Mouse (Mus musculus) brain, adult 2 months (tissue): ENCODE results near the gene Gm20219.

Experiments
- DNase-seq: peaks from one replicate; pipeline ENCODE4 v3.0.0; 2011; ENCODE audit warnings: low read depth, low spot score

Gm20219 gene

DNA sequence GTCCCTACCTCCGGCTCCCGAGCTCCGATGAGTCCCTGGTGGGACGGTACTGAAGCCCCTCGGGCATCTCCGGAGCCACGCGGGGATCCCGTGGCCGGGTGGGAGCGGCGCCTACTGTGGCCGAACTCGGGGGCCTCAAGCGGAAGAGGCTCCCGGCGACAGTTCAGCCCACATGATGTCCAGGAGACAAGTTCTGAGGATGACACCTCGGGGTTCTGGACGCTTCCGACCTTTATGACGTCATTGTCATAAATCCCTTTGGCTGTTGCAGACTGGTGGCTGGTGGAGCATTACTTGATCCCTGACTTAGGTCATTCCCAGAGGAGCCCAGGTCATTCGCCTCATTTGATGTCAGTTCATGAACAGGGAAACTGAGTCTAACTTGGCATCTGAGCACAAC, 41.9 kb downstream of the Gm20219 start, which contains the start of gene Znrf4:
Gene Znrf4, minus strand, starts transcription at position 122 of the 400 bp plus-strand sequence.
- no peak for DNase-seq

DNA sequence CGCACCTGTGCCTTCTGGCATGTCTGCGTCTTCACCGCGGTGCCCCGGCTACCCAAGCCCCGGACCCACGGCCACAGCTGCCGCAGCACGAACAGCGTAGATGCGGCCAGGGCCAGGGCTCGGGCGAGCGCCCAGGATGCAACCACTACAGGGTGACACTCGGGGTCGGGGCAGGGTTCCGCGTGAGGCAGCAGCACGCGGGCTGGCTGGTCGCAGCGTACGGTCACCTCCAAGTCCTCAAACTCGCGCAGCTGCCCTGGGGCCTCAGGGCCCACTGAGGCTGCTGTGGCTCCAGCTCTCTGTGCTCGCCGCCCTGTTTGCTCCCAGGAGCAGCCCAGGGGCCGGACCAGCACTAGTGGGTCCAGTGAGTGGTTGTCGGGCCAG, 42.5 kb downstream of the Gm20219 start:
- no peak for DNase-seq

DNA sequence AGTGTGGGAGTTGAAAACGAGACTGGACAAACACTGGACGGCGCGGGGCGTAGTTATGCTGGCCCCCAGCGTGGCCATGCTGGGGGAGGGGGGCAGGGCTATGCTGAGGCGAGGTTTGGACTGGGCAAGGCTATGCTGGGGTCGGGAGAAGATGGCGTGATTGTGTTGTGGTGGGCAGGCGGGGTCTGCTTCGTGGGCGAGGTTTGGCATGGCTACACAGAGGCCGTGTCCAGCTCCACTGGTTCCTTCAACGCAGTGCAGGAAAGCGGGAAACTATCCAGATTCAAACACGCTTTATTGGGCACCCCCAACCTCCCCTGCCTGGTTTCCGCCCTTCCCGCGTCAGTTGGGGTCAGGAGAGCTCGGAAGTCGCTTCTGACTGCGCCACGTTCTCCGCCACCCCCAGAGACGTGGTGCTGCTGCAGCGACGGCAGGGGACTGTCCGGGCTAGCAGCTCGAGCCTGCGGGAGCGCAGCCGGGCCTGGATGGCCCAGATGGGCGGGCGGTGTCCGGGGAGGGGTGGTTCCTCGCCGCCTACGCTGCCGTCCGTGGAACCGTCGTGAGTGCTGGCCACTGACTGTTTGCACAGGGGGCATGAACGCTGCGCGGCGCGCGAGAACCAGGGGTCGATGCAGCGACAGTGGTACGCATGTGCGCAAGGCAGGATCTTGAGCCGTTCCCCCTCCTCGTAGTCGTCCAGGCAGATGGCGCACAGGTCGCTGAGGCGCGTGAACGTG, 43.0 kb downstream of the Gm20219 start:
- no peak for DNase-seq

DNA sequence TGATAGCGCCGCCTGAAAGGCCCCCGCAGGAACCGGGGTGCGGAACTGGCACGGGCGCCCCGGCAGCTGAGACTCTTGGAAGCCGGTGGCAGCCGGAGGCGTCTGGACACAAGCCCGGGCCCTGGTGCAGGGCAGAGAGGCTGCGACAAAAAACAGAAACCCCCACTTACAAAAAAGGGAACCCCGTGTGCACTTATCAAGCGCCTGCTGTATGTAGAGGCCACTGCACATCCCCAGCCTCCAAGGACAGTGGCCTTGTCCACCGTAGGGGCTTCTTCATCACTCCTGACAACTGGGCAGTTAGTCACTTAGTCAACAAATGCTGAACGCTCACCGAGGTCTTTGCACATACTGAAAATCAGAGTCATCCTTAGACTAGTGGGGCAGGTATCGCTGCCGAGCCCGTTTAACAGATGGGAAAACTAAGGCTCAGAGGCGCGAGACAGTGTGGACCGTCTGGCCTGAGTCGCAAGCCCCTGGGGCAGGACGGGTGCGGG, 43.7 kb downstream of the Gm20219 start:
- DNase-seq = peak; percentile 70

DNA sequence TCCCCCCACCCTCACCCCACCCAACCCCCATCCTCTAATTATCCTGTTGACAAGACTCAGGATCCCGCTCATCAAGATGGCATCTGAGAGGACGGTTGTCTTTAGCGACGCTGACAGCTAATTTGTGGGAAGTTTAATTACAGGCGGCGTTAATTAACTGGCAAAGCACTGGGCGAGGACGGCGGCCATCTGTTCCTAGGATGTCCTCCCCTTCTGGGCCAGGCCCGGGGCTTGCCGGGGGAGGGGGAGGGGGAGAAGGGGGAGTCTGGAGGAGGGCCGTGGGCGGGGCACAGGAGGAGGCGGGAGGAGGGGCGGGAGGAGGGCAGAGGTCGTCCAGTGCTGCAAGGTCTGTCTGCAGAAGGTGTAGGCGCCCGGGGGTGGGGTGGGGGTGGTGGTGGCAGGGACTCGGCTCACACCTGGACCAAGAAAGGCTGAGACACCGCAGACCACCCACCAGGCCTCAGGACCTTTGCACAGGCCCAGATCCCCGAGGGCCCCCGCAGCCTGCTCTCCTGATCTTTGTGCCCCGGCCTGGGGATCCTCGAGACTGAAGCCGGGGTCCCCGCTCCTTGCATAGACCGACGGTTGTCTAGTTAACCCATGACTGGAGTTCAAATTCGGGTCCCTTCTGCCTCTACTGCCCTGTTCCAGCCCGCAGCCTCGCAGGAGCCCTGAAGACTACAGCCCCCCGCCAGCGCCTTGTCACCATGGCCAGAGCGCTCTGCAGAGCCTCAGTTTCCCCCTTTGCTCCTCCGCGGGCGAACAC, 44.3 kb downstream of the Gm20219 start:
- DNase-seq = peak; percentile 85

DNA sequence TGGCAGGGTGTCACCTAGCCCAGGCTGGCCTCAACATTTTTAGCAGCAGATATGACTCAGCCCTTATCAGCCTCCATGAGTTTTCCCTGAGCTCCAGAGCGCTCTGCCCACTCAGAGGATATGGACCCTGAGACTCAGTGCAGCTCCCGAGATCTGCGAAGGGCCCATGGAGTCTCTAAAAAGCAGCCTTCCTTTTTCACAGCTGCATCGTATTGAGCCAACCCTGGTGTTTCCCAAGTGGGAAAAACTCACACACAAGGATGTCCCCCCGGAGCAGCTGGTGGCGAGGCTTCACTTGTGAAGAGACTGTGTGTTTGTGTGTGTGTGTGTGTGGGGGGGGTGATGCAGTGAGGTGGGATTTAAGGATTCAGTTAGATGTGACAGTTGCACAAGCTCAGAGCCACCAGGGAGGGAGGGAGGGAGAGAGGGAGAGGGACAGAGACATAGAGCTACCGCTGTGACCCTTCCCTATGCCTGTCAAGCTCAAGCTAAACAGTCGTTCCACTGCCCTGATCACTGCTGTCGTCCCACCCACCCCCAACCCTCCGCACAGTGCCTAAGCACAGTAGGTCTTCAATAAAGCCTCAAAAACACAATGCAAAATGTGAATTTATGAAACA, 45.1 kb downstream of the Gm20219 start:
- peak; percentile 25 for DNase-seq

DNA sequence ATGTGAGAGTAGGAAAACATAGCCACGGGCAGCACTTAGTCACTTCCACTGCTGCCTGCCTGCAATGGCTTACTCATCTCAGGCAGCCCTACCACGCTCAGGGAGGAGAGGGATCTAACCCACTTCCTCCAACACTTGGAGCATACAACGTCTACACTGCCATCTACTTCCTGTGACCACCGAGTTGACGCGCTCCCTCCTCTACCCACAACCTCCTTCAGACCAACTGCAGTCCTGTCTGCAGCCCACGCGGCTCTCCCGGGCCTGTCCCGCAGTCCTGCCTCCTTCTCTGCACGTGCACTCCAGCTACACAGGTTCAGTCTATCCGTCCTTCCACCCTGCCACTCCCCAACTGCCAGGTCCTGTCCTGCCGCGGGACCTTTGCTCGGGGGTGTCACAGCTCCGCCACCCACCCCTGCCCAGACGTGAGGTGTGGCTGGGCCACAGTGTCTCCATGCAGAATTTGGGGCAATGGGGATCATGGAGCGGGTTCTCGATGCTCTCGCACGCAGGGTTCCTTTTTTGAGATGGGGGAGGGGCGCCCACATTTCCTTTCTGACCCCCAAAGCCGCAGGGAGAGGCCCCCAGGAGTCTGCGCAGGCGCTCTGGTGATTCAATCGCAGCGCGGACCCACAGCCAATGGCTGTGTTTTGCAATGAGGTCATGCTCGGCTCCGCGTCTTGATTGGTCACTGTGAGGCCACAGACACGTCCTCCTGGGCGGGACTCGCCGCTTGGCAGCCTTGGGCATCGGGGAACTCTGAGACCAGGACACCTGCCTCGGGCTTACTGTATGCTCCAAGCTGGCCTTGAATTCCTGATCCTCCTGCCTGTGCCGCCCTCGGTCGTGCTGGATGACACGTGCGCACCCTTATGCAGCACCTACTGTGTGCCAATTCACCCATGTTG, 46.8 kb downstream of the Gm20219 start:
- peak; percentile 99 for DNase-seq

DNA sequence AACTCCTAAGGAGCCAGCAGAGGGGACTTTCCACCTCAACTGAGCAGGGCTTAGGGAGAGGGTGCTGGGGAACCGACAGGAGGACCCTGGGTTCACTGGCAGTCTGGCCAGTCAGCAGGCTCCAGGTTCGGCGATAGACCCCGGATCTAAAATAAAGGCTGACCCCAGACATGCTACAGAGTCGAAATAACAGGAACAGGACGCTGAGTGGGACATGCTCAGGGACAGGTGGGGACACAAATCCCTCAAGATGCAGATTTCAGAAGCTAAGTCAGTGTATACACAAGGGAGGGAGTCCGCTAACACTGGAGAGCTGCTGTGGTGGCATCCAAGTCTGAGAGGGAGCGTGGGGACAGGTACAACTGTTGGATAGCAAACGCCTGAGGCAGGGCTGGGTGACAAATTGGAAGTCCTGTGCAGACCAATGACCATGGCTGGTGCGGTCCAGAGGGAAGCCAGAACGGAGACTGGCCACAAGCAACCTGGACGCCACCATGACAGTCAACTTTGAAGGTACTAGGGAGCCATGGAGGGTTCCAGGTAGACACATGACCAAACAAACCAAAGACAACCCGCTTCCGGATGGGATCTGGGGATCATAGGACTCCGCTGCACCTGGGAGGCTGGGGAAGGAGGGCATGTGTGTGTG, 47.6 kb downstream of the Gm20219 start:
- DNase-seq = no peak

DNA sequence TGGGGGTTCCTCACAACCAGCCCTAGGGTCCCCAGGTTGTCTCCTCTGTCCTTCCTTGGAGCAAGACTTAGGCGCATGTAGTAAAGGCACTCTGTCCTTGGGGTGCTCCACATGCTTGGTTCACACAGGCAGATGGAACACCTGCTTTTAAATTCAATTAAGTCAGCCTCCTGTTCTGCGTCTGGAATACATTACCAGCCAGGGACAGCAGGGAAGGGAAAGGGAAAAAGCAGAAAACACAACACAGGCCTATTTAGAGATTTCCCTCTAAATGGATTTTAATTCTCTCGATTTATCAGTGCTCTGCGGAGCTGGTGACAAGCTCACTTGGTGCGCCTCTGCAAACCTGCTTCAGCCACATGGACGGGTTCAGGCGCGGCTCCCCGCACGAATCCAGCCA, 48.8 kb downstream of the Gm20219 start:
- DNase-seq = peak; percentile 31

DNA sequence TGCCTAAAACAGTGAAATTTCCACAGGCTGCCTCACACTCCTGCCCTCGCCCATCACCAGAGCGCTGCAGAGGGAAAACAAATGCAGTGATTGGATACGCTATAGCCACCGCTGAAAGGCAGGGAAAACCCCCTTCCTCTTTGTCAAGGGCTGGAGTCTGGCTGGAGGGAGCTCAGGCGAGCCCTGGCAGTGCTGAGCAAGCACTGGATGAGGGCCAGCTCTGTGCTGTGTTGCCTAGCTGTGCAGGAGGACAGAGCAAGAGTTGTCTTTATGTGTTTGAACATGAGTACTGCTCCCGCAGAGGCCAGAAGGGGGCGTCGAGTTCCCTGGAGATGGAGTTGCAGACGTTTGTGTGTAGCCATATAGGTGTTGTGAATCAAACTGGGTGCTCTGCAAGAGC, 51.7 kb downstream of the Gm20219 start:
- DNase-seq = peak; percentile 90

DNA sequence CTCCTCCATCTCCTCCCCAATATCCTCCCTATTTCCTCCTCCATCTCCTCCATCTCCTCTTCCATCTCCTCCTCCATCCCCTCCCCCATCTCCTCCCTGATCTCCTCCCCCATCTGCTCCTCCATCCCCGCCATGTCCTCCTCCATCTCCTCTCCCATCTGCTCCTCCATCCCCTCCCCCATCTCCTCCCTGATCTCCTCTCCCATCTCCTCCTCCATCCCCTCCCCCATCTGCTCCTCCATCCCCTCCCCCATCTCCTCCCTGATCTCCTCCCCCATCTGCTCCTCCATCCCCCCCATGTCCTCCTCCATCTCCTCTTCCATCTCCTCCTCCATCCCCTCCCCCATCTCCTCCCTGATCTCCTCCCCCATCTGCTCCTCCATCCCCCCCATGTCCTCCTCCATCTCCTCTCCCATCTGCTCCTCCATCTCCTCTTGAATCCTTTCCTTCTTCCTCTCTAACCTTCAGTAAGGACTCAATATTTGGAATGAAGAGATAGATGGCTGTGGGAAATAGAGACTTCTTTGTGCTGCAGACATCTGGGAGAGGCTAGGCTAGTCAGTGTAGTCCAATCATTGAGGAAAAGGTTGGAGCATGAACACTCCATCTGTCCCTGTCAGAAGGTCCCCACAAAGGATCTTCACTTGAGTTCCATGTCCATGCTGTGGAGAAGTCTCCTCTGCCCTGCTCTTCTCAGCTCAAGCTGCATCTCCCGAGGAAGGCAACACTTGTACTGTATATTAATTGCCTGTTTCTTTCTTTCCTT, 52.4 kb downstream of the Gm20219 start:
- DNase-seq = peak; percentile 50
